Mouse (Mus musculus) heart, embryonic 13.5 days (tissue): ENCODE measurements at regions not wholly inside any gene's neighbourhood (a gene's known extent, or its start where the extent isn't known, plus 50 kb on each side); places are given as distances from the start of the nearest gene placed in this dataset.

Experiments used
- ATAC-seq: fragments of 200-750 bp; cut with Nextera tagmentation; 2 replicates; pipeline ENCODE4 v1.8.0; 2017; ENCODE audit warnings: moderate TSS enrichment; ENCODE audit not compliant: insufficient number of reproducible peaks, low FRiP score, low TSS enrichment; ENCODE audit errors: extremely low read depth
- H3K27ac ChIP-seq: fragments of 300-500 bp; sonication (generic); replicated peaks from 2 replicates; pipeline ENCODE4 v1.5.1; 2015; ENCODE audit warnings: moderate library complexity, mild to moderate bottlenecking, inconsistent platforms
- H3K27me3 ChIP-seq: fragments of 300-500 bp; sonication (generic); replicated peaks from 2 replicates; pipeline ENCODE4 v1.6.1; 2015; ENCODE audit warnings: mild to moderate bottlenecking, inconsistent platforms
- H3K36me3 ChIP-seq: fragments of 300-500 bp; sonication (generic); 2 replicates; pipeline ENCODE4 v1.6.1; 2015; ENCODE audit warnings: mild to moderate bottlenecking, inconsistent platforms
- H3K4me1 ChIP-seq: fragments of 300-500 bp; sonication (generic); 2 replicates; pipeline ENCODE4 v1.6.1; 2015; ENCODE audit warnings: inconsistent platforms
- H3K4me2 ChIP-seq: fragments of 300-500 bp; sonication (generic); 2 replicates; pipeline ENCODE4 v1.6.1; 2015; ENCODE audit warnings: inconsistent platforms, mild to moderate bottlenecking, moderate library complexity
- H3K4me3 ChIP-seq: fragments of 300-500 bp; sonication (generic); 2 replicates; pipeline ENCODE4 v1.5.1; 2015; ENCODE audit warnings: moderate library complexity, mild to moderate bottlenecking, inconsistent platforms
- H3K9ac ChIP-seq: fragments of 300-500 bp; sonication (generic); 2 replicates; pipeline ENCODE4 v1.6.1; 2015; ENCODE audit warnings: inconsistent platforms, mild to moderate bottlenecking, moderate library complexity
- H3K9me3 ChIP-seq: fragments of 300-500 bp; sonication (generic); 2 replicates; pipeline ENCODE4 v1.6.1; 2016; ENCODE audit warnings: inconsistent platforms
- WGBS: fragments of 180-500 bp; shearing (Covaris S2); methylation state at CpG from one replicate; pipeline ENCODE4 v1.1.7; 2015; ENCODE audit warnings: mixed read lengths; 5-methylcytosine and 5-hydroxymethylcytosine counted together

DNA sequence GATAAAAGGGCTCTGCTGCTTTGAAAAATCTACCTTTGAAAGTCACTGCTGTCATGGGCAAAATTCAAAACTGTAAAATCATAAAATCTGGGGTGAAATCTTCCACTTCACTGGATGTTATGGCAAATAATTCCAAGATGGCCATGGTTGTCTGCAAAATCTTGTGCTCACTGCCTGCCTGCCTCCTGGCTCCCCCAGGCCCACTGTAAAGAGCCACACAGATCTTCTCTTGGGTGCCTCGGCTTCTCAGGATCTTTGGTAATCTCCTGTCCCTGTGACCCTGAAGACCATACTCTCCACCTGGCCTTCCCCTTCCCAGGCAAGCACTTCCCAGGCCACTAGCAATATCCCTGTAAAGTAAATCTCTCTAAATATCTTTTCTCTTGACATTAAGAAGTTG, 505.1 kb upstream of the Kdm8 start:
- no peaks in the 10 kb centered on the region for H3K4me1 ChIP-seq
- H3K27ac ChIP-seq = no peak overlapping the region
- H3K4me2 ChIP-seq = no peak overlapping the region
- H3K9me3 ChIP-seq = no peaks in the 10 kb centered on the region
- WGBS = 54% methylated on average over 1 of the region's 1 CpGs
- H3K4me3 ChIP-seq = no peak overlapping the region
- H3K27me3 ChIP-seq = no peaks in the 10 kb centered on the region
- ATAC-seq = no peak
- no peaks in the 10 kb centered on the region for H3K36me3 ChIP-seq
- H3K9ac ChIP-seq = no peak overlapping the region

DNA sequence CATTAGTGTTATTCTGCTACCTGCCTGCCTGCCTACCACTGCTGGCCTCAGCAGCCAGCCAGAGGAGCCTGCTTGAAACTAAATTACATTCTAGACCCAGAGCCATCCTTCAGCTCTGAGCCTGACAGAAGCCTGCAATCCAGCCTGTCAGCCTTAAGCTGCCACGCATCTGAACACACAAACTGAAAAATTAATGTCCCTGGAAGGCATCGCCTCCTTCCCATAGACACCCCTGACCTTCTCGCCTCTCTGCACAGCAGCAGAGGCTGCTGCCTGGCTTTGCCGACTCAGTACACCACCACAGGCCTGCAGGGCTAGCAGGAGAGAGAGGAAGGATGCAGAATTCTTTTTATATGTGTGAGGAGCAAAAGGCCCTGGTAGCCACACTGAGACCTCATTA, 502.9 kb upstream of the Kdm8 start:
- WGBS = 67% methylated on average over 4 of the region's 4 CpGs
- no peak for ATAC-seq
- H3K36me3 ChIP-seq = no peaks in the 10 kb centered on the region

DNA sequence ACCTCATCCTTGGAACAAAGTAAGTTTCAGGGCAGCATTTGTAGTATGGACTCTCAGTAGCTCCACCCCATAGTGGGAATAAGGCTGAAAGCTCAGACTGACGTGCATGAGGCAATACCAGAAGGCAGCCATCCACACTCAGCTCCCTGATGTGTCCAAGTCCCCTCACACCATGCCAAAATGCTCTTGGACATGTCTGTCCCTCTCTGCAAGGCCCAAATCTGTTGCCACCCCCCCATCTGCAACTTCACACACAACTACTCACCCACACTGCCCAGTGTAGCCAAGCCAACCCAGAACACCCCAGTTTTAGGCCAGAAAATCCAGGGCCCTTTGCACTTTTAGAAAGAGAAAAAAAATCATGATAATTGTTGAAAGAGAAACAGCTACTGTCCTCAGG, 498.1 kb upstream of the Kdm8 start:
- ATAC-seq = no peak
- WGBS = 57% methylated on average over 1 of the region's 1 CpGs
- no peak overlapping the region for H3K27ac ChIP-seq
- peaks cover 5% of the 10 kb centered on the region; the same call in 1 of the 2 replicates for H3K9me3 ChIP-seq
- H3K27me3 ChIP-seq = no peaks in the 10 kb centered on the region
- H3K36me3 ChIP-seq = no peaks in the 10 kb centered on the region
- no peak overlapping the region for H3K9ac ChIP-seq
- H3K4me2 ChIP-seq = no peak overlapping the region
- H3K4me3 ChIP-seq = no peak overlapping the region
- no peaks in the 10 kb centered on the region for H3K4me1 ChIP-seq

More for the DNA sequence above, 502.9 kb upstream of the Kdm8 start:
- Histone ChIP-seq H3K4me3 (no peak overlapping the region), H3K4me2 (no peak overlapping the region), H3K9me3 (no peaks in the 10 kb centered on the region), H3K27me3 (no peaks in the 10 kb centered on the region), H3K4me1 (no peaks in the 10 kb centered on the region), H3K9ac (no peak overlapping the region), H3K27ac (no peak overlapping the region)

- Histone ChIP-seq H3K36me3 (no peaks in the 10 kb centered on the region), H3K9ac (no peak overlapping the region), H3K4me1 (no peaks in the 10 kb centered on the region), H3K27ac (no peak overlapping the region), H3K4me3 (no peak overlapping the region), H3K9me3 (no peaks in the 10 kb centered on the region), H3K4me2 (no peak overlapping the region), H3K27me3 (no peaks in the 10 kb centered on the region)
- 75% methylated on average over 6 of the region's 6 CpGs for WGBS
- no peak for ATAC-seq
Observed at GRCm38 (mm10) chr7:124957329-124957728, 487.1 kb upstream of the Kdm8 start.

GRCm38 (mm10) chr7:124974870-124975488, 469.5 kb upstream of the Kdm8 start:
- Histone ChIP-seq H3K4me1 (no peaks in the 10 kb centered on the region), H3K36me3 (no peaks in the 10 kb centered on the region), H3K9me3 (no peaks in the 10 kb centered on the region), H3K27ac (no peak overlapping the region), H3K9ac (no peak overlapping the region), H3K27me3 (no peaks in the 10 kb centered on the region), H3K4me2 (no peak overlapping the region), H3K4me3 (no peak overlapping the region)
- WGBS = 51% methylated on average over 5 of the region's 5 CpGs
- ATAC-seq = no peak

DNA sequence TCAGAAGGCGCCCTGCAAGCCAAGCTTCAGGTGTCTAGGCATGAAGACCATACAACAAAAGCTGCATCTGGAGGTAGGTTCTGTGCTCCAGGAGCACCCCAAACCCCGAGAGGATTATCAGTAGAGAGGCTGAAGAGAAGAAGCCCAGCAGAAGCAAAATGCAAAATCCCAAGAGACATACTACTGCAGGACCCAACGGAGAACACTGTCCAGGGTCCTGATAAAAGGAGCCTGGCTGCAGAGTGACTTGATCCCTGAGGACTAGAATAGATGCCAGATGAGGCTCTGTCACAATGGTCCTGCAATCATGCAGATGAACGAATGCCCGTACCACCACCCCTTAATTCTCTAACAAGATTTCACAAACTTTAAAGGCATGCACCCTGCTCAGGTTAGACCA, 455.0 kb upstream of the Kdm8 start:
- no peaks in the 10 kb centered on the region for H3K36me3 ChIP-seq
- ATAC-seq = no peak
- 57% methylated on average over 5 of the region's 5 CpGs for WGBS
- H3K4me3 ChIP-seq = no peak overlapping the region
- H3K27me3 ChIP-seq = no peaks in the 10 kb centered on the region
- H3K4me2 ChIP-seq = no peak overlapping the region
- H3K9me3 ChIP-seq = peaks cover 7% of the 10 kb centered on the region; the same call in 1 of the 2 replicates
- H3K9ac ChIP-seq = no peak overlapping the region
- no peak overlapping the region for H3K27ac ChIP-seq
- H3K4me1 ChIP-seq = no peaks in the 10 kb centered on the region

GRCm38 (mm10) chr7:124990695-124991094, 453.8 kb upstream of the Kdm8 start:
- Histone ChIP-seq H3K4me1 (no peaks in the 10 kb centered on the region), H3K4me2 (no peak overlapping the region), H3K9me3 (peaks cover 12% of the 10 kb centered on the region), H3K27ac (no peak overlapping the region), H3K9ac (no peak overlapping the region), H3K36me3 (no peaks in the 10 kb centered on the region), H3K4me3 (no peak overlapping the region), H3K27me3 (no peaks in the 10 kb centered on the region)
- WGBS = 53% methylated on average over 13 of the region's 13 CpGs
- ATAC-seq = no peak

GRCm38 (mm10) chr7:124996538-124996937, 447.9 kb upstream of the Kdm8 start:
- H3K27ac ChIP-seq = no peak overlapping the region
- no peaks in the 10 kb centered on the region for H3K4me1 ChIP-seq
- no peaks in the 10 kb centered on the region for H3K36me3 ChIP-seq
- no peak overlapping the region for H3K4me2 ChIP-seq
- no peak for ATAC-seq
- H3K4me3 ChIP-seq = no peak overlapping the region
- 71% methylated on average over 1 of the region's 1 CpGs for WGBS
- H3K9me3 ChIP-seq = peaks cover 19% of the 10 kb centered on the region
- H3K27me3 ChIP-seq = no peaks in the 10 kb centered on the region
- H3K9ac ChIP-seq = no peak overlapping the region

DNA sequence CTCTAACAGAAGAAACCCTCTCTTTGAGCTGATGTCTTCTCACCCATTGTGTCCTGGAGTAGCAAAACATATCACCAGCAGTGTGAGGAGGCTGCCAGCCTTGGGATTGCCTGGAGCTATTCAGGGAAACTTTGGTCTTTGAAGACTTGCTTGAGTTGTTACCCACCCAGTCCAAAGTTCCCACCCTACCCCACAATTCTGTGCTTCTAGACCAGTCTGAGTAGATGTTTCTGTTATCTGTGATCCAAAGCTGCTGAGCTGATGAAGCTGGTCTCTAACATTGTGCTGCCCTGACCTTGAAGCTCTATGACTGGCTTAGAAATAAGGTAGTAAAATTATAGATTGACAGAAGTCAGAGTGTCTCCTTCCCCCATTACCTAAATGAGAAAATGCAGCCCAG, 443.8 kb upstream of the Kdm8 start:
- no peak overlapping the region for H3K27ac ChIP-seq
- no peaks in the 10 kb centered on the region for H3K27me3 ChIP-seq
- no peaks in the 10 kb centered on the region for H3K36me3 ChIP-seq
- ATAC-seq = no peak
- no peak overlapping the region for H3K4me3 ChIP-seq
- no peaks in the 10 kb centered on the region for H3K4me1 ChIP-seq
- H3K9ac ChIP-seq = no peak overlapping the region
- H3K4me2 ChIP-seq = no peak overlapping the region
- peaks cover 14% of the 10 kb centered on the region for H3K9me3 ChIP-seq

GRCm38 (mm10) chr7:125005638-125006037, 438.8 kb upstream of the Kdm8 start:
- no peak overlapping the region for H3K4me2 ChIP-seq
- H3K27me3 ChIP-seq = no peaks in the 10 kb centered on the region
- ATAC-seq = no peak
- no peak overlapping the region for H3K4me3 ChIP-seq
- no peaks in the 10 kb centered on the region for H3K4me1 ChIP-seq
- H3K27ac ChIP-seq = no peak overlapping the region
- H3K9me3 ChIP-seq = no peaks in the 10 kb centered on the region
- no peak overlapping the region for H3K9ac ChIP-seq
- WGBS = 79% methylated on average over 3 of the region's 3 CpGs
- no peaks in the 10 kb centered on the region for H3K36me3 ChIP-seq

- Histone ChIP-seq H3K9ac (no peak overlapping the region), H3K36me3 (no peaks in the 10 kb centered on the region), H3K4me2 (no peak overlapping the region), H3K4me3 (no peak overlapping the region), H3K4me1 (no peaks in the 10 kb centered on the region), H3K9me3 (peaks cover 13% of the 10 kb centered on the region; the same call in 1 of the 2 replicates), H3K27me3 (no peaks in the 10 kb centered on the region), H3K27ac (no peak overlapping the region)
- no peak for ATAC-seq
- WGBS = 61% methylated on average over 1 of the region's 1 CpGs
Observed at GRCm38 (mm10) chr7:125019259-125019658, 425.2 kb upstream of the Kdm8 start.

- Histone ChIP-seq H3K4me2 (no peak overlapping the region), H3K4me3 (no peak overlapping the region), H3K36me3 (no peaks in the 10 kb centered on the region), H3K9me3 (peaks cover 8% of the 10 kb centered on the region; the same call in 1 of the 2 replicates), H3K27ac (no peak overlapping the region), H3K4me1 (no peaks in the 10 kb centered on the region), H3K9ac (no peak overlapping the region), H3K27me3 (no peaks in the 10 kb centered on the region)
- WGBS = 65% methylated on average over 5 of the region's 5 CpGs
- no peak for ATAC-seq
Observed at GRCm38 (mm10) chr7:125024944-125025343, 419.5 kb upstream of the Kdm8 start.
